Mouse (Mus musculus) large intestine, adult 2 months (tissue): ENCODE data around the gene Glis2. TPM values are rescaled to one million over a fixed set of nuclear protein-coding genes. Genes with fewer than 3 reads are reported as not detected.
A peak's percentile ranks its signal among the peaks of the same experiment; 100 is the strongest.

Experiments used
- DNase-seq: peaks from one replicate; pipeline ENCODE4 v3.0.0-alpha.2; 2012; ENCODE audit warnings: low read depth, low spot score
- WGBS: fragments of 180-500 bp; shearing (Covaris S2); methylation state at CpG from one replicate; pipeline ENCODE4 v1.1.7; 2018; 5-methylcytosine and 5-hydroxymethylcytosine counted together
- polyA plus RNA-seq: library from polyadenylated mRNA; depleted of rRNA; stranded (reverse); fragments of >200 nt; gene quantifications from 2 replicates; pipeline ENCODE4 v1.2.3, GENCODE M21; 2012

Glis2 gene
- polyA plus RNA-seq, 1 experiment: 8.1 TPM

DNA sequence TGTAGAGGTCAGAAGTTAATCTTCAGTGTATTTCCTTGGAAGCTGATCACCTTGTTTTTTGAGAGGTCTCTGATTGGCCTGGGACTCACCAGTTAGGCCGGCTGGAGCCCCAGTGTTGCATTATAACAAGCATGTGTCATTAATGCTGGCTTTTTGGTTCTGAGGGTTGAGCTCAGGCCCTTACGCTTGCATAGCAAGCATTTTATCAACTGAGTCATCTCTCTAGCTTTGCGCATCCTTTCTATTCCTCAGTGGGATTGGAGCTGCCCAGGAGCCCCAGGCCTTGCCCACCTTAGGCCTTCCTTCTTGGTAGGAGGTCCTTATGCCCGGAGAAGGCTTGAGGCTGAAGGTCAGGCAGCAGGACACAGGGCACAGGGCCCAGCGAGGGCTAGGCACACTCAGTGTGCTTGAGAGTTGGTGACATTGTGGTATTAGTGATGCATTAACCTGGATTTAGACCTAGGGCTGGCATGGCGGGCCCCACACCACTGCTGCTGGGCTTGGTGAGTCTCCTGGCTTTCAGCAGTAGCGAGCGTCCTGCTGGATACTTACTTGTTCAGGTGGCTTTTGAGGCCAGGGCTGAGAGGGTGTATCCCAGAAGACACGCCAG is 6.3 kb downstream of the Glis2 start:
- 86% methylated on average over 9 of the region's 9 CpGs for WGBS
- DNase-seq: no peak

DNA sequence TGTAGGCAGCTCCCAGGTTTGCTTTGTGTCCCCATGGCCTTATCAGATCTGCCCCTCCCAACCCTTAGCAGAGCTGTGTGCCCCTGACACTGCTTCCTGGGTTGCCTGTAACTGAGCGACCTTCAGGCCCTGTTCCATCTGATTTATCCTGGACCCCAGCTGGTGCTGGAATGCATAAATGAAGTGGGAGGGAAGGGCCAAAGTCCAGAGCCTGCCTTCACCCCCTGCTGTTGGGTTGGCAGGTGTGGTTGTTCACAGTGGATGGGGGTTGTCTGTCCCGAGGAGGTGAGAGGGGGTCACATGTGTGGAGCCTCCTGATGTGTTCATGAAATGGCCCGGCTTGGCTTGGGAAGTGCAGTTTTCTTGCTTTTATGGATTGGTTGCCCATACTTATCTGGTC is 7.7 kb downstream of the Glis2 start:
- 24% methylated on average over 3 of the region's 3 CpGs for WGBS
- no peak for DNase-seq

DNA sequence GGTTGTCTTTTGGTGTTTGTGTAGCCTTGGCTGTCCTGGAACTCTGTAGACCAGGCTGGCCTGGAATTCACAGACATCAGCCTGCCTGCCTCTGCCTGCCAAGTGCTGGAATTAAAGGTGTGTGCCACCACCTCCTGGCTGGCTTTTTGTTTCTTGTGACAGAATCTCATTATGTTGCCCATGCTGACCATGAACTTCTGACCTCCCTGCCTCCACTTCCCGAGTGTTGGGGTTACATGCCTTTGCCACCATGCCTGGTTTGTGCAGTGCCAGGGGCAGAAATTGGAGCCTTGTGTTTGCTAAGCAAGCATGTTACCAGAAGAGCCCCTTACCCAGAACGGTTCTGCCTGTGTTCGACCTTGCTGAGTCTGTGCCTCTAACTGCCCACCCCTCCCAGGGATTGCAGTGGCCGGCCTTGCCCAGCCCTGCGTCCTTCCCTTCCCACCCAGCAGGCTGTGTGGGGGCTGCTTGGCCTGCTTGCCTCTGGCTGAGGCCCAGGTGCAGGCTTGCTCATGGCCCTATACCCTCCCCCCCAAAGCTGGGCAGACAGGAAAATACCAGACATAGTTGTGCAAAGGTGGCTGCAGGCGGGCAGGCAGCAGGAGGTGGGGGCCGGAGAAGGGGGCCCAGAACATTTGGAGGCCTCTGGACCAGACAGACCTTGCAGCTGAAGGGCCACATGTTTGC is 8.4 kb downstream of the Glis2 start:
- DNase-seq: no peak

DNA sequence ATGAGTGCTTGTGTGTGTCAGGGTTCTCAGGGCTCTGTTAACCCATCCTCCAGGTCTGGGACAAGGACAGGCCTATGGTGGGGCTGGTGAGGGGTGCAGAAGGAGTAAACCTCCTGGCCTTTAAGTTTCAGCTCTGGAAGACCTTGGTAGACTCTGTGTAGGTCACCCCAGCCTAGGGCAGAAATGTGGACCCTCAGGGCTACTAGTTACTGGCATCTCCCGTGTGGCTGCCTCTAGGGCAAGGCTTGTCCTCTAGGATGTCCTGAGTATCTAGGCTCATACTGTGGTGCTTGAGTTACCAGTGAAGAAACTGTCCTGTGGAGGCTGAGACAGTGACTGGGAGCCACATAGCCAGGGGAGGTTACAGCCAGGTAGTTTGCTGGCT is 8.9 kb downstream of the Glis2 start:
- 75% methylated on average over 1 of the region's 1 CpGs for WGBS
- DNase-seq: no peak

More for the DNA sequence above, 8.4 kb downstream of the Glis2 start:
- WGBS: 62% methylated on average over 7 of the region's 7 CpGs

- WGBS: 65% methylated on average over 11 of the region's 11 CpGs
- no peak for DNase-seq
Observed at GRCm38 (mm10) chr16:4604293-4604837, 9.9 kb downstream of the Glis2 start.

DNA sequence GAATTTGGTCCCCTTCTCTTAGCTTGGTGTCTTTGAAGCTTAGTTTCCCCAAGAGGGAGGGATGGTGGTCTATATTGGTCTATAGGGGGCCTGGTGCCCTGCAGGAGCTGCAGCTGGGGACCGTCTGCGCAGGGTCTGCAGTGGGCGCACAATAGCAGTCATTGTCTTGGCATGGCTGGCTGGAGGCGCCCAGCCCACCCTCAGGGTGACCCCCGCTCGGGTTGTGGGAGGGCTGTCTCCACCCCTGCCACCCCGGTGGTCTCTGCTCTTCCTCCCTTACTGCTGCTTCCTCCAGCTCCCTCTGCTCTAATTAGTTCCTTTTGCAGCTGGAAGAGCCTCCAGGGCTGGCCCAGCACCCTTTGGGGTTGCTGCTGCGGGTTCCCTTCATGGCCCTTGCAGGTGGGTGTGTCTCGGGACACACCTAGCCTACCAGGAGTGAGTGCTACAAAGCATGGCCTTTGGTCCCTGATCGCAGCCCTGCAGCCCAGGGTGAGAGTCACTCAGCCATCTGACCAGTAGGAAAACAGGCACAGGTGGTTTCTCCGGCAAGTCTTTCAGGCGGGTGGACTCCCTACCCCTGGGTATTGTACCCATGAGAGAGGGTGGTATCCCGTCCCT is 11.1 kb downstream of the Glis2 start:
- 49% methylated on average over 13 of the region's 13 CpGs for WGBS
- no peak for DNase-seq

DNA sequence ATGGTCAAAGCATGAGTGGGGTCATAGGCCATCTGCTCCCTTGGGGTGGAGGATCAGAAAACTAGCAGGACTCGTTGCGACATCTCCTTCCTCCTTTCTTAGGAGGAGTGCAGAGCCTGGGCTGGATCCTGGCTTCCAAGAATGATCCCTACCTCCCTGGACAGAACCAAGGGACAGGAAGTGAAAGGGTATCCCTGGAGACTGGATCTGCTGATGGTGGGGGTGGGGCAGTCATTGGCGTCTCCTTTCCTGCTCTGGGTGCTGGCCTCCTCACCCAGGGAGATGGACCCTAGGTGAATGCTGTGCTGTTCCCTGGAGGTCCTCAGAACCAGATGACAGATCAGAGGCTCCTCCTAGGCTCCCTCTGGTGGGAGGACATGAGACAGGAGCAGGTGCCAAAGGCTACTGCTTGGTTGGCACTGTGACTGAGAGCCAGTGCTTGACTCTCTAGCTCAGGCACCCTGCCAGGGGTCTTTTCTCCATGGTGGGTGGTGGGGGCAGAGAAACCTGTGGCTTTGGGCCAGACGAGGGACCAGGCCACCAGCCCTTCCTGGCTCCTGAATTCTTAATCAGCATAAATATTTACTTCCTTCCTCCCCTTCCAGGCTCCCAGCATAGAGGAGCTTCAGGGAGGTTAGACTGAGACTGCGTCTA is 12.0 kb downstream of the Glis2 start:
- no peak for DNase-seq
- 20% methylated on average over 5 of the region's 5 CpGs for WGBS

DNA sequence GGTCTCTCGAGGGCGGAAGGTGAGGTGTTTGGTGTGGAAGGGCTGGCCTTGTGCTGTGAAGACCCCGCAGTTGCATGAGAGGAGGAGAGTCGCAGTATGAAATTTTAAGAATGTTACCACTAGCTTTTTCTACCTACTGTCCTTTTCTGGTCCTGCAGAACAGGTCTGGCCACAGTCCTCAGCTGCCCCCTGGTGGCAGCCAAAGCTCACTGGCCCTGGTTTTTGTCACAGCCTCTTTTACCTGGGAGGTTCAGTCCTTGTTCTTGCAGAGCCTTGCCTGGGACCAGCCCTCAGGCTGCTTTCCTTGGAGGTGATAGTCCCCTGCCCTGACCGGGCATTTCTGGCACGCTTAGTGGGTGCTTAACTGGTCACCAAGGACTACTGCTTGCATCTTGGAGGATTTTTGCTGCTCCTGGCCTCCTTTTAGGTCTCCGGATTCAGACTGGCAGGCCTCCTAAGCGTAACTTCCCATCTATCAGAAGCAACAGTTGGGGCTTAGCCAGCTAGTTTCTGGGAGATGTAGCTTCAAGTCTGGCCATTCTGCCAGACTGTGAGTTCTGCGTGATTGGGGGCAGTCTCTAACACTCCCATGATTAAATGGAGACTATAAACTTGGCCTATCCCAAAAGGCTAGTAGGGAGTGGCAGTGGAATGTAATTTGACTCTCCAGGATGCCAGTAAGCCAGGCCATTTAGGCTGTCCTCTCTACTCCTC is 13.5 kb downstream of the Glis2 start:
- DNase-seq: no peak
- WGBS: 29% methylated on average over 9 of the region's 9 CpGs

DNA sequence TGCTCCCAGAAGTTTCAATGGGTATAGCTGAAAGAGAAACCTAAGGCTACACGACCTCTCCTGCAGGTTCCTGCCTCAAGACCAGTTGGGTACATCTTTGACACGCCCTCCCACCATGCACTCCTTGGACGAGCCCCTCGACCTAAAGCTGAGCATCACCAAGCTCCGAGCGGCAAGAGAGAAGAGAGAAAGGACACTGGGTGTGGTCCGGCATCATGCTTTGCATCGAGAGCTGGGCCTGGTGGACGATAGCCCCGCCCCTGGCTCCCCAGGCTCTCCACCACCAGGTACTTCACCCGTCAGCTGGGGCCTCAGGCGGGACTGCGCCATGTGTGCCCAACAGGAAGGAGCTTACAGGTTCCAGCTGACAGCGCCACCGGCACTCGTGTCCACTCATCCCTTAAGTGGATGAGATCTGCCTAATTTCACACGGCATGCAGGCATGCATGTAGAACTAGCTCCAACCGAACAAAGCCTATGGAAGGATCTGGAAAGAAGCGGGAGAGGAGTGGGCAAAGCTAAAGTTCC is 14.1 kb downstream of the Glis2 start:
- WGBS: 46% methylated on average over 19 of the region's 19 CpGs
- DNase-seq: no peak

GRCm38 (mm10) chr16:4611193-4611592 is 16.7 kb downstream of the Glis2 start:
- 88% methylated on average over 5 of the region's 5 CpGs for WGBS
- no peak for DNase-seq

- no peak for DNase-seq
- WGBS: 87% methylated on average over 7 of the region's 7 CpGs
Observed at GRCm38 (mm10) chr16:4611676-4612075, 17.2 kb downstream of the Glis2 start.

- 95% methylated on average over 9 of the region's 9 CpGs for WGBS
- DNase-seq: no peak
Observed at GRCm38 (mm10) chr16:4613736-4614135, 19.2 kb downstream of the Glis2 start.

- DNase-seq: no peak
- WGBS: 94% methylated on average over 3 of the region's 3 CpGs
Observed at GRCm38 (mm10) chr16:4614639-4615038, 20.1 kb downstream of the Glis2 start.

GRCm38 (mm10) chr16:4615297-4615696 is 20.8 kb downstream of the Glis2 start:
- no peak for DNase-seq
- 90% methylated on average over 1 of the region's 1 CpGs for WGBS

GRCm38 (mm10) chr16:4616829-4617228 is 22.3 kb downstream of the Glis2 start:
- DNase-seq: no peak
- WGBS: 74% methylated on average over 4 of the region's 4 CpGs

DNA sequence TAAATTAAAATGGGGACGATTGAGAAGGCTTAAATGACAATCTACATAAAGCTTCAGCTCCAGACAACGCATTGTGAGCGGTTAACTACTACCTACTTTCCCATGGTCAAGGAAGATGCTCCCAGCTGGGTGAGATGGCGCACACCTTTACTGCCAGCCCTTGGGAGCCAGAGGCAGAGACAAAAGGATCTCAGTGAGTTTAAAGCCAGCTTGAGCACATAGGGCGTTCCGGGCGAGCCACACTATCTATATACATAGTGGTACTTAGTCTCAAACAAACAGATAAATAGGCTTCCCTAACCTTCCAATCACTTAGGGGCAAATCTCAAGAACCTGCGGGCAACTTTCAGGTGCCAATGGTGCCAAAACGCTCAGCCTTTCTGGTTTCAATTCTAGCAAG is 29.6 kb downstream of the Glis2 start:
- WGBS: 10% methylated on average over 9 of the region's 9 CpGs
- no peak for DNase-seq

- under 1% methylated on average over 56 of the region's 56 CpGs for WGBS
- DNase-seq: peak; percentile 74
Observed at GRCm38 (mm10) chr16:4624481-4625110, 30.1 kb downstream of the Glis2 start, which contains the start of gene Pam16. Gene Pam16 (minus strand): TSS chr16:4624988.

DNA sequence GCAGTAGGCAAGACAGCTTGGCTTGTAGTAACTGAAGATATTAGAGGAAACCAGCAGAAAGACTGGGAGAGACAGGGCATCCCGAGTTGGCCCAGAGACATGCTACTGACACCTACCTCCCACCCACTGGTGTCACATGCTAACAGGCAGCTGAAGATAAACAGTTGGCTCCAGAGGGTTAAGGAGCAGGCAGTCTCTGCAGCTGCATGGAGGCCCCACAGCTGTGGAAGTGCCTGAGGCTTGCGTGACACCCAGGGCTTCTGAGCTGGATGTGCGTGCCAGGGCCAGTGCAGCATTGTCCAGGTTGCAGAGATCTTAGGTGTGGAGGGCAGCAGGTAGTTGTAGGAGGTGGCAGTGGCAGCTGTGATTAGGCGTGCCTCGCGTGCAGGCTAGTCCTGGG is 32.6 kb downstream of the Glis2 start:
- DNase-seq: no peak

DNA sequence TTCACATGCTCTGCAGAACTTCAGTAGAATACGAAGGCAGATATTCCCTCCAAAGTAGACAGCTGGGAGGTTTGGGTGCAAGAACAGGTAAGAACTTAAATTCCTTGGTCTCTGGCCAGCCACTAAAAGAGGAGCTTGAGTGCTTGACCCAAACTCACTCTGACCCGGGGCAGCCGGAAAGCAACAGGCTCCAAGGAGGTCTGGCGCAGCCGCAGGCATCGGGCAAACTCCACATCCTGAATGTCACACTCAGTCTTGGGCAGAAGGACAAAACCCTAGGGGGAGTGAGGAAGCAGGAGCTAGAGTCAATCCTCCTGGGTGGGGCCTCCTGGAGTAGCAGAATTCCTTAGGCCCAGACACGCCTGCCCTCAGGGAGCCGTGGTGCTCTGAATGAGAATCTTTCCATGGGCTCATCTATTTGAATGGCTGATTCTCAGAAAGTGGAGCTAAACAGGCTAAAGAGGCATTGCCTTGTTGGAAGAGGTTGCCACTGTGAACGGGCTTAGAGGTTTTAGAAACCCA is 34.4 kb downstream of the Glis2 start:
- 93% methylated on average over 9 of the region's 9 CpGs for WGBS
- no peak for DNase-seq

More for the DNA sequence above, 32.6 kb downstream of the Glis2 start:
- 72% methylated on average over 6 of the region's 6 CpGs for WGBS
